23 mouse cellular contexts compared by ENCODE assay signal in genomic region chr9:118795304-118795703, GRCm38 (mm10).
DNase-seq lines count a peak whose midpoint lies in the region; ATAC-seq and TF ChIP-seq lines count a peak whose summit lies in the region.
"Had no signal": no experiment of that assay in that cellular context is flagged by ENCODE, and none has a peak within 500 bp of the region (broad histone marks: within the 10 kb centered on the region; RNA-seq: fewer than 3 reads in every experiment).

No protein-coding gene starts in this region.

- WGBS in embryonic facial prominence, embryonic 13.5 days = 20% methylated on average over 4 of the region's 4 CpGs
- WGBS in limb, embryonic 11.5 days = 25% methylated on average over 4 of the region's 4 CpGs
- WGBS in liver, embryonic 12.5 days (ENCODE audit: insufficient replicate concordance) = 61% methylated on average over 4 of the region's 4 CpGs

- H3K4me1 ChIP-seq in embryonic facial prominence, embryonic 13.5 days = peaks cover 22% of the 10 kb centered on the region
- peaks cover 16% of the 10 kb centered on the region for H3K4me1 ChIP-seq in limb, embryonic 11.5 days (ENCODE audit: control insufficient read depth, insufficient read depth, low read length)
- H3K4me1 ChIP-seq in liver, embryonic 12.5 days = no peaks in the 10 kb centered on the region
- H3K4me1 ChIP-seq: intestine, embryonic 15.5 days; liver, embryonic 15.5 days; lung, embryonic 15.5 days; megakaryocyte, embryonic 14.5 days had no signal

- no peaks in the 10 kb centered on the region for H3K27me3 ChIP-seq in embryonic facial prominence, embryonic 13.5 days
- no peaks in the 10 kb centered on the region for H3K27me3 ChIP-seq in limb, embryonic 11.5 days (ENCODE audit: control insufficient read depth, insufficient read depth, low read length)
- H3K27me3 ChIP-seq in liver, embryonic 12.5 days (replicated peaks) = no peaks in the 10 kb centered on the region
- H3K27me3 ChIP-seq: forebrain, embryonic 13.5 days; intestine, embryonic 15.5 days; limb, embryonic 15.5 days; liver, embryonic 15.5 days; lung, embryonic 15.5 days; midbrain, embryonic 15.5 days; neural tube, embryonic 12.5 days had no signal

- no peak overlapping the region for H3K9ac ChIP-seq in embryonic facial prominence, embryonic 13.5 days
- no peak overlapping the region for H3K9ac ChIP-seq in limb, embryonic 11.5 days (ENCODE audit: low read length)
- no peak overlapping the region for H3K9ac ChIP-seq in liver, embryonic 12.5 days
- H3K9ac ChIP-seq: forebrain, embryonic 13.5 days; hindbrain, embryonic 14.5 days; intestine, embryonic 15.5 days; limb, embryonic 15.5 days; liver, embryonic 15.5 days; lung, embryonic 15.5 days; midbrain, embryonic 15.5 days; neural tube, embryonic 12.5 days had no signal

- H3K4me2 ChIP-seq in embryonic facial prominence, embryonic 13.5 days = 0 out of 2 replicates have a peak overlapping the region, but pooled peaks have one; percentile 17
- no peak overlapping the region; the same call in 1 of the 2 replicates for H3K4me2 ChIP-seq in limb, embryonic 11.5 days (ENCODE audit: low read depth, severe bottlenecking)
- no peak overlapping the region for H3K4me2 ChIP-seq in liver, embryonic 12.5 days
- H3K4me2 ChIP-seq: forebrain, embryonic 13.5 days; hindbrain, embryonic 14.5 days; intestine, embryonic 15.5 days; limb, embryonic 15.5 days; liver, embryonic 15.5 days; lung, embryonic 15.5 days; midbrain, embryonic 15.5 days; neural tube, embryonic 12.5 days had no signal

- H3K4me3 ChIP-seq in embryonic facial prominence, embryonic 13.5 days = no peak overlapping the region
- no peak overlapping the region for H3K4me3 ChIP-seq in limb, embryonic 11.5 days (ENCODE audit: low read depth, low read length)
- no peak overlapping the region for H3K4me3 ChIP-seq in liver, embryonic 12.5 days
- H3K4me3 ChIP-seq: forebrain, embryonic 13.5 days; intestine, embryonic 15.5 days; limb, embryonic 15.5 days; liver, embryonic 15.5 days; lung, embryonic 15.5 days; megakaryocyte, embryonic 14.5 days; midbrain, embryonic 15.5 days; neural tube, embryonic 12.5 days had no signal

- peak; percentile 31 for DNase-seq in brain, embryonic 14.5 days (ENCODE audit: low read depth)
- peak; percentile 69 for DNase-seq in embryo, embryonic 10.5 days (ENCODE audit: low spot score)
- peak; percentile 50 for DNase-seq in limb, embryonic 11.5 days (ENCODE audit: low spot score)
- no peak for DNase-seq in cerebellum, adult 9-10 months
- no peak for DNase-seq in gastrocnemius, postnatal 25 days
- DNase-seq: adrenal gland, postnatal 25 days; cerebellum, adult 9-11 months; gastrocnemius, postnatal 36 days; kidney, adult 8-10 months; kidney, postnatal 10 days; lung, postnatal 36 days; thymus, postnatal 25 days had no signal

- no peaks in the 10 kb centered on the region for H3K9me3 ChIP-seq in embryonic facial prominence, embryonic 13.5 days
- no peaks in the 10 kb centered on the region for H3K9me3 ChIP-seq in limb, embryonic 11.5 days (ENCODE audit: control insufficient read depth, low read length)
- H3K9me3 ChIP-seq in liver, embryonic 12.5 days (replicated peaks) = no peaks in the 10 kb centered on the region
- H3K9me3 ChIP-seq: forebrain, embryonic 13.5 days; intestine, embryonic 15.5 days; limb, embryonic 15.5 days; liver, embryonic 15.5 days; lung, embryonic 15.5 days; midbrain, embryonic 15.5 days; neural tube, embryonic 12.5 days had no signal

- TF ChIP-seq CTCF in brain, embryonic 14.5 days (IDR thresholded peaks at IDR 0.05; ENCODE audit: borderline replicate concordance, extremely low read depth, insufficient read depth, insufficient read length) = no peak

- no peaks in the 10 kb centered on the region for H3K36me3 ChIP-seq in embryonic facial prominence, embryonic 13.5 days
- peaks cover 2% of the 10 kb centered on the region; the same call in 1 of the 2 replicates for H3K36me3 ChIP-seq in limb, embryonic 11.5 days (ENCODE audit: control insufficient read depth, insufficient read depth, low read length)
- no peaks in the 10 kb centered on the region for H3K36me3 ChIP-seq in liver, embryonic 12.5 days
- H3K36me3 ChIP-seq: intestine, embryonic 15.5 days; limb, embryonic 15.5 days; liver, embryonic 15.5 days; lung, embryonic 15.5 days; midbrain, embryonic 15.5 days; neural tube, embryonic 12.5 days had no signal

- H3K27ac ChIP-seq in embryonic facial prominence, embryonic 13.5 days = peak overlapping the region; percentile 70
- no peak overlapping the region for H3K27ac ChIP-seq in limb, embryonic 11.5 days (replicated peaks; ENCODE audit: low read depth, low read length)
- H3K27ac ChIP-seq in liver, embryonic 12.5 days = no peak overlapping the region
- H3K27ac ChIP-seq: forebrain, embryonic 13.5 days; hindbrain, embryonic 14.5 days; intestine, embryonic 15.5 days; liver, embryonic 15.5 days; lung, embryonic 15.5 days; midbrain, embryonic 15.5 days; neural tube, embryonic 12.5 days had no signal

- TF ChIP-seq POLR2A in brain, embryonic 14.5 days (IDR thresholded peaks at IDR 0.05; ENCODE audit: borderline replicate concordance, extremely low read depth, insufficient read depth, insufficient read length, poor library complexity, severe bottlenecking) = no peak

- no peak for ATAC-seq in embryonic facial prominence, embryonic 13.5 days (ENCODE audit: insufficient number of reproducible peaks, insufficient read depth, low FRiP score, low TSS enrichment, low read depth)
- no peak for ATAC-seq in limb, embryonic 11.5 days (ENCODE audit: insufficient number of reproducible peaks, low FRiP score, low TSS enrichment, low read depth)
- no peak for ATAC-seq in liver, embryonic 12.5 days
- ATAC-seq: forebrain, embryonic 13.5 days; intestine, embryonic 15.5 days; midbrain, embryonic 15.5 days had no signal

Comparison
In these comparisons a context has a peak if more than half of its experiments do, and no peak if none do; other contexts are left out.
1. DNase-seq: peak in brain, embryonic 14.5 days (single experiment), embryo, embryonic 10.5 days (single experiment) and limb, embryonic 11.5 days (single experiment); none in cerebellum, adult 9-10 months (single experiment) and gastrocnemius, postnatal 25 days (single experiment).